Mouse (Mus musculus) MEL (cell line): ENCODE measurements around the gene Uchl4. TPM values are rescaled to one million over a fixed set of nuclear protein-coding genes. Genes with fewer than 3 reads are reported as not detected.

Source experiments
- DNase-seq: peaks from one replicate; pipeline ENCODE4 v3.0.0; 2011; ENCODE audit warnings: low read depth, low spot score
- H3K27ac ChIP-seq: 2 replicates; pipeline ENCODE4 v1.5.1; 2012; ENCODE audit warnings: low read depth, mild to moderate bottlenecking, control low read depth, low read length, moderate library complexity; ENCODE audit not compliant: control insufficient read depth
- H3K27me3 ChIP-seq, 2 experiments: fragments of 150-350 bp in 1 of 2; sonication (generic) in 1 of 2; 2 replicates each; pipeline ENCODE4 v1.6.1; 2012; ENCODE audit warnings: low read length in 2 of 2, mild to moderate bottlenecking in 2 of 2, improper control_type of control experiment in 1 of 2, moderate library complexity in 1 of 2; ENCODE audit not compliant: insufficient read depth in 2 of 2, control insufficient read depth in 1 of 2
- H3K36me3 ChIP-seq, 2 experiments: 2 replicates each; pipeline ENCODE4 v1.6.1; 2012 to 2014; ENCODE audit warnings: low read length in 2 of 2, improper control_type of control experiment in 1 of 2, inconsistent platforms in 1 of 2, mild to moderate bottlenecking in 1 of 2; ENCODE audit not compliant: insufficient read depth in 2 of 2, control insufficient read depth in 1 of 2
- H3K4me1 ChIP-seq, 2 experiments: fragments of 150-350 bp in 1 of 2; sonication (generic) in 1 of 2; 2 replicates each; pipeline ENCODE4 v1.6.1; 2012; ENCODE audit warnings: low read length in 2 of 2, improper control_type of control experiment in 1 of 2, mild to moderate bottlenecking in 1 of 2; ENCODE audit not compliant: insufficient read depth in 2 of 2, control insufficient read depth in 1 of 2
- H3K4me3 ChIP-seq, 2 experiments: fragments of 150-350 bp in 1 of 2; sonication (generic) in 1 of 2; 2 replicates each; pipeline ENCODE4 v1.5.1; 2012; ENCODE audit warnings: low read depth in 2 of 2, low read length in 2 of 2, mild to moderate bottlenecking in 2 of 2, moderate library complexity in 2 of 2, control low read depth in 1 of 2, improper control_type of control experiment in 1 of 2; ENCODE audit not compliant: control insufficient read depth in 1 of 2, insufficient read depth in 1 of 2
- H3K79me2 ChIP-seq: 2 replicates; pipeline ENCODE4 v1.6.1; 2012; ENCODE audit warnings: mild to moderate bottlenecking, low read length, moderate library complexity; ENCODE audit not compliant: control insufficient read depth, poor library complexity, insufficient read depth
- H3K9ac ChIP-seq: 2 replicates; pipeline ENCODE4 v1.6.1; 2012; ENCODE audit warnings: low read depth, mild to moderate bottlenecking, control low read depth, low read length, moderate library complexity; ENCODE audit not compliant: control insufficient read depth, poor library complexity, severe bottlenecking
- H3K9me3 ChIP-seq: fragments of 150-350 bp; sonication (generic); replicated peaks from 2 replicates; pipeline ENCODE4 v1.6.1; 2012; ENCODE audit warnings: mild to moderate bottlenecking, low read length, improper control_type of control experiment, moderate library complexity; ENCODE audit not compliant: insufficient read depth
- CHD1 ChIP-seq: IDR thresholded peaks from 2 replicates; pipeline ENCODE4 v1.6.1; 2012; ENCODE audit warnings: low read depth, mild to moderate bottlenecking, inconsistent platforms, low read length, improper control_type of control experiment
- CTCF ChIP-seq, 3 experiments: IDR thresholded peaks in 2 of 3; conservative IDR thresholded peaks in 1 of 3; 2 replicates each; pipeline ENCODE4 v1.5.1; 2011 to 2012; ENCODE audit warnings: low read length in 3 of 3, low read depth in 2 of 3, mild to moderate bottlenecking in 2 of 3, improper control_type of control experiment in 1 of 3, inconsistent platforms in 1 of 3, mixed read lengths in 1 of 3, moderate library complexity in 1 of 3; ENCODE audit not compliant: control insufficient read depth in 1 of 3, insufficient read depth in 1 of 3, poor library complexity in 1 of 3, severe bottlenecking in 1 of 3
- E2F4 ChIP-seq: IDR thresholded peaks from 2 replicates; pipeline ENCODE4 v1.6.1; 2011; ENCODE audit warnings: low read depth, low read length, improper control_type of control experiment, borderline replicate concordance
- EP300 ChIP-seq, 2 experiments: IDR thresholded peaks; 2 replicates each; pipeline ENCODE4 v1.6.1; 2011; ENCODE audit warnings: improper control_type of control experiment in 2 of 2, low read length in 2 of 2, low read depth in 1 of 2, mild to moderate bottlenecking in 1 of 2
- ETS1 ChIP-seq: IDR thresholded peaks from 2 replicates; pipeline ENCODE4 v1.6.1; 2012; ENCODE audit warnings: low read depth, mild to moderate bottlenecking, inconsistent platforms, low read length, improper control_type of control experiment, moderate library complexity
- GABPA ChIP-seq: IDR thresholded peaks from 2 replicates; pipeline ENCODE4 v1.6.1; 2012; ENCODE audit warnings: low read depth, mild to moderate bottlenecking, inconsistent platforms, low read length, improper control_type of control experiment, moderate library complexity
- GATA1 ChIP-seq: IDR thresholded peaks from 2 replicates; pipeline ENCODE4 v1.6.1; 2011; ENCODE audit warnings: low read depth, low read length, improper control_type of control experiment
- KAT2A ChIP-seq: conservative IDR thresholded peaks from 2 replicates; pipeline ENCODE4 v1.6.1; 2012; ENCODE audit warnings: low read depth, low read length, improper control_type of control experiment, inconsistent platforms
- MAX ChIP-seq: IDR thresholded peaks from 2 replicates; pipeline ENCODE4 v1.6.1; 2011; ENCODE audit warnings: low read length, improper control_type of control experiment
- MAZ ChIP-seq: IDR thresholded peaks from 2 replicates; pipeline ENCODE4 v1.6.1; 2012; ENCODE audit warnings: low read depth, mild to moderate bottlenecking, inconsistent platforms, low read length, improper control_type of control experiment
- MYB ChIP-seq: IDR thresholded peaks from 2 replicates; pipeline ENCODE4 v1.6.1; 2011; ENCODE audit warnings: mild to moderate bottlenecking, low read depth, low read length, improper control_type of control experiment
- NELFE ChIP-seq: IDR thresholded peaks from 2 replicates; pipeline ENCODE4 v1.6.1; 2011; ENCODE audit warnings: low read depth, low read length, improper control_type of control experiment
- NRF1 ChIP-seq: IDR thresholded peaks from 2 replicates; pipeline ENCODE4 v1.6.1; 2014; ENCODE audit warnings: low read depth, mild to moderate bottlenecking, inconsistent platforms, low read length, improper control_type of control experiment, moderate library complexity; ENCODE audit not compliant: poor library complexity, insufficient read depth, severe bottlenecking
- POLR2AphosphoS2 ChIP-seq: IDR thresholded peaks from 2 replicates; pipeline ENCODE4 v1.6.1; 2011; ENCODE audit warnings: low read length, improper control_type of control experiment
- POLR2AphosphoS5 ChIP-seq: IDR thresholded peaks from 2 replicates; pipeline ENCODE4 v1.6.1; 2012; ENCODE audit warnings: low read depth, borderline replicate concordance, mild to moderate bottlenecking, inconsistent platforms, low read length, moderate library complexity, mixed read lengths
- RCOR1 ChIP-seq: IDR thresholded peaks from 2 replicates; pipeline ENCODE4 v1.6.1; 2012; ENCODE audit warnings: low read depth, mild to moderate bottlenecking, inconsistent platforms, low read length, improper control_type of control experiment
- SIN3A ChIP-seq: IDR thresholded peaks from 2 replicates; pipeline ENCODE4 v1.6.1; 2012; ENCODE audit warnings: low read length, improper control_type of control experiment, inconsistent platforms
- SMC3 ChIP-seq: IDR thresholded peaks from 2 replicates; pipeline ENCODE4 v1.6.1; 2011; ENCODE audit warnings: low read depth, low read length, improper control_type of control experiment
- TCF12 ChIP-seq: IDR thresholded peaks from 2 replicates; pipeline ENCODE4 v1.6.1; 2014; ENCODE audit warnings: low read depth, mild to moderate bottlenecking, inconsistent platforms, low read length, improper control_type of control experiment, moderate library complexity
- ZC3H11A ChIP-seq: IDR thresholded peaks from 2 replicates; pipeline ENCODE4 v1.6.1; 2012; ENCODE audit warnings: low read depth, mild to moderate bottlenecking, inconsistent platforms, low read length, improper control_type of control experiment
- ZMIZ1 ChIP-seq: IDR thresholded peaks from 2 replicates; pipeline ENCODE4 v1.6.1; 2012; ENCODE audit warnings: low read depth, mild to moderate bottlenecking, inconsistent platforms, low read length, improper control_type of control experiment, moderate library complexity
- polyA plus RNA-seq, 2 experiments: library from polyadenylated mRNA; stranded (reverse) in 1 of 2; unstranded in 1 of 2; fragments of >175 nt in 1 of 2; fragments of >200 nt in 1 of 2; gene quantifications; 2 replicates each; pipeline versions ENCODE4 v1.2.1 to v1.2.4; 2012; ENCODE audit warnings: low replicate concordance in 2 of 2, low read depth in 1 of 2; ENCODE audit not compliant: insufficient read length in 2 of 2, insufficient read depth in 1 of 2, missing spikeins in 1 of 2
- total RNA-seq: library from RNA; depleted of rRNA; stranded (reverse); fragments of 300-350 nt; gene quantifications from 2 replicates; pipeline ENCODE4 v1.2.3, GENCODE M21; 2012

Uchl4 gene
- total and polyA plus RNA-seq, 3 experiments, result 0.27 to 7.4 TPM; not detected in 1

DNA sequence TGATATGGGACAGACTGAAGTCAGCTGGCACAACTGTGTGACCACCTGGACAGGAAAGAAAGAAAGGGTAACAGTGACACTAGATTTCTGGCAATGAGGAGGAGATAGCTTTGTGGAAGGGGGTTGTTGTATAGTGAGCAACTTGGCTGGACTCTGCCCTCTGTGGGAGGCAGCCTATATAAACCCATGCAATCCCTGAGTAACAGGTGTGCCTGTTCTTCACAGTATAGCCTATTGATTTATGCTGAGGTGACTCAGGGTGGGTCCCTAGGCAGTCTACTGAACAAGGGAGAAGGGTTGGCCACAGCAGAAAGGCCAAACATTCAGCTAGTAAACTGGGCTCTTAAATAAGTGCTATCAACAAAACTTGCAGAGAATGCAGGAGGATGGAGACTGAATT, 9.2 kb upstream of the Uchl4 start:
- no peaks in the 10 kb centered on the region for H3K27me3 ChIP-seq
- no peaks in the 10 kb centered on the region; a peak in 1 of 4 replicates for H3K36me3 ChIP-seq
- H3K27ac ChIP-seq, result no peak overlapping the region
- no peak overlapping the region for H3K4me3 ChIP-seq
- TF ChIP-seq ETS1 (no peak), GABPA (no peak), NRF1 (no peak), NELFE (no peak), CTCF (IDR thresholded peaks at IDR 0.05 in 2 of 3, conservative IDR thresholded peaks at IDR 0.05 in 1 of 3; ENCODE audit: control insufficient read depth in 1 of 3, insufficient read depth in 1 of 3, low read depth in 2 of 3, low read length in 3 of 3, poor library complexity in 1 of 3, severe bottlenecking in 1 of 3) (no peak), ZMIZ1 (no peak), CHD1 (no peak), TCF12 (no peak), KAT2A (no peak), ZC3H11A (no peak), POLR2AphosphoS5 (no peak)
- DNase-seq, result no peak
- no peaks in the 10 kb centered on the region for H3K9me3 ChIP-seq
- H3K9ac ChIP-seq, result no peak overlapping the region
- H3K4me1 ChIP-seq, result no peaks in the 10 kb centered on the region
- H3K79me2 ChIP-seq, result no peaks in the 10 kb centered on the region

DNA sequence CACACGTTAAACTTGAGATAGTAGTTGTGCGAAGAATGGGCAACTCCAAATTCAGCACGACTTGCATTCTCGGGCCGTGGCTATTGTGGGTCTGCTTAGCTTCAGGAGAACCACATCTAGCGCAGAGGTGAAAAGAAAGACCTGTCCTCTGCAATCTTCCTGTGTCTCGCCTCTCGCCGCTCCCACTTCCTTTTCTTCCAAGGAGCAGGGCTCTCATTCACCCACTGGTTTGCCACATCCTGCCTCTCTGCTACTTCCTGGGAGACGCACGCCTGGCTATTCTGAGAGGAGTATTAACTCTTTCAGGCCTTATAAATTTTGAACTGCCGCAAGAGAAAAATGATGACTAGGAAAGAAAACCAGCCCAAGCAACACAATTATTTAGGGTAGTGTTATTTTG, 7.3 kb upstream of the Uchl4 start:
- H3K4me3 ChIP-seq, result no peak overlapping the region
- H3K9me3 ChIP-seq, result no peaks in the 10 kb centered on the region
- no peak overlapping the region for H3K27ac ChIP-seq
- no peaks in the 10 kb centered on the region; a peak in 1 of 4 replicates for H3K36me3 ChIP-seq
- no peak overlapping the region for H3K9ac ChIP-seq
- DNase-seq, result no peak
- TF ChIP-seq MAX (no peak), SIN3A (no peak), GATA1 (no peak), RCOR1 (no peak), CHD1 (no peak), SMC3 (no peak), POLR2AphosphoS2 (no peak), MAZ (no peak), E2F4 (no peak), ZMIZ1 (no peak), MYB (no peak), NELFE (no peak), GABPA (no peak), EP300 (IDR thresholded peaks at IDR 0.05; ENCODE audit: low read depth in 1 of 2, low read length in 2 of 2) (no peak)
- H3K4me1 ChIP-seq, result no peaks in the 10 kb centered on the region
- H3K27me3 ChIP-seq, result no peaks in the 10 kb centered on the region
- H3K79me2 ChIP-seq, result no peaks in the 10 kb centered on the region
